Mouse (Mus musculus) heart, adult 2 months (tissue): ENCODE results near the gene Fam166a. TPM values are rescaled to one million over a fixed set of nuclear protein-coding genes. Genes with fewer than 3 reads are reported as not detected.

Experiments used
- DNase-seq, 2 experiments: peaks; one replicate each; pipeline ENCODE4 v3.0.0; 2021
- H3K27ac ChIP-seq: fragments of 200-600 bp; 2 replicates; pipeline ENCODE4 v1.8.1; 2022
- H3K27me3 ChIP-seq: fragments of 200-500 bp; 2 replicates; pipeline ENCODE4 v1.6.1; 2012; ENCODE audit warnings: mild to moderate bottlenecking, low read length, inconsistent platforms, mixed read lengths; ENCODE audit not compliant: control insufficient read depth, insufficient read depth
- H3K36me3 ChIP-seq: fragments of 200-500 bp; 2 replicates; pipeline ENCODE4 v1.6.1; 2012; ENCODE audit warnings: low read length, inconsistent platforms; ENCODE audit not compliant: control insufficient read depth, insufficient read depth
- H3K4me1 ChIP-seq: fragments of 200-500 bp; 2 replicates; pipeline ENCODE4 v1.6.1; 2011; ENCODE audit warnings: low read length; ENCODE audit not compliant: control insufficient read depth, insufficient read depth
- H3K4me3 ChIP-seq: fragments of 200-600 bp; 2 replicates; pipeline ENCODE4 v1.8.1; 2022
- H3K79me2 ChIP-seq: fragments of 200-500 bp; replicated peaks from 2 replicates; pipeline ENCODE4 v1.6.1; 2012; ENCODE audit warnings: mild to moderate bottlenecking, inconsistent platforms, low read length, moderate library complexity, mixed read lengths; ENCODE audit not compliant: control insufficient read depth, insufficient read depth
- H3K9ac ChIP-seq: fragments of 200-500 bp; 2 replicates; pipeline ENCODE4 v1.6.1; 2012; ENCODE audit warnings: low read depth, mild to moderate bottlenecking, control low read depth, inconsistent platforms, low read length, mixed read lengths
- CTCF ChIP-seq: fragments of 200-600 bp; IDR thresholded peaks from 2 replicates; pipeline ENCODE4 v1.8.1; 2022; ENCODE audit warnings: antibody characterized with exemption, mild to moderate bottlenecking, moderate library complexity
- EP300 ChIP-seq: fragments of 200-500 bp; IDR thresholded peaks from 2 replicates; pipeline ENCODE4 v1.6.1; 2011; ENCODE audit warnings: low read depth, low read length, control low read depth; ENCODE audit not compliant: insufficient read depth
- POLR2A ChIP-seq: fragments of 200-500 bp; IDR thresholded peaks from 2 replicates; pipeline ENCODE4 v1.6.1; 2011; ENCODE audit warnings: mild to moderate bottlenecking, low read depth, low read length, control low read depth; ENCODE audit not compliant: insufficient read depth
- WGBS: fragments of 180-500 bp; shearing (Covaris S2); methylation state at CpG from one replicate; pipeline ENCODE4 v1.1.7; 2018; 5-methylcytosine and 5-hydroxymethylcytosine counted together
- intact Hi-C: fragments of 180-260 bp; cut with DNase I; formaldehyde crosslinking; loops from one replicate; pipeline ENCODE4 v1.15.1; 2025
- polyA plus RNA-seq: library from polyadenylated mRNA; depleted of rRNA; stranded (reverse); fragments of >200 nt; gene quantifications from 2 replicates; pipeline ENCODE4 v1.2.3, GENCODE M21; 2012
- total RNA-seq, 2 experiments: library from RNA; stranded (reverse); gene quantifications; 2 replicates each; pipeline ENCODE4 v1.2.3; 2021

Gene Fam166a
- total and polyA plus RNA-seq, 3 experiments, result 0.21 TPM; not detected in 2

DNA sequence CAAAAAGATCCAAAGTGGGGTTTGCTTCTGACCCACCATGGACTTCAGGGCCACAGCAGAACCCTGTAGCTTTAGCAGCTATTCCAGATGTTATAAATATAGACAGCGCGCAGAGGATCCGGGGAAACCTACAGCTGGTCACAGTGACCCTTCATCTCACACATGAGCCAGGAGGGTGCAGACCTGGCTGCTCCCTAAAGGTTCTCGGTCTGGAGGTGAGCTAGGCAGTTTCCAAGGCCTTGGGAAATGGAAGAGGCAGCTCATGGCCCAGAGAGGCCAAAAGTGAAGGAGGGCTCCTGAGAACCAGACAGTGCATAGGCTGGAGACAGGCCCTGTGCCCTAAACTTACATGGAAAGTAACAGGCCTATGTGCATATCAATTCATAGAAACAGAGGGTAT, 44.7 kb upstream of the Fam166a start:
- Histone ChIP-seq H3K9ac (no peak overlapping the region), H3K27me3 (no peaks in the 10 kb centered on the region), H3K4me3 (no peak overlapping the region), H3K4me1 (peaks cover 33% of the 10 kb centered on the region), H3K27ac (no peak overlapping the region), H3K36me3 (no peaks in the 10 kb centered on the region), H3K79me2 (no peaks in the 10 kb centered on the region)
- TF ChIP-seq POLR2A, result no peak
- TF ChIP-seq CTCF, result no peak
- TF ChIP-seq EP300, result no peak
- intact Hi-C loops, result no loop called here
- WGBS, result 94% methylated on average over 4 of the region's 4 CpGs
- DNase-seq, result no peak

DNA sequence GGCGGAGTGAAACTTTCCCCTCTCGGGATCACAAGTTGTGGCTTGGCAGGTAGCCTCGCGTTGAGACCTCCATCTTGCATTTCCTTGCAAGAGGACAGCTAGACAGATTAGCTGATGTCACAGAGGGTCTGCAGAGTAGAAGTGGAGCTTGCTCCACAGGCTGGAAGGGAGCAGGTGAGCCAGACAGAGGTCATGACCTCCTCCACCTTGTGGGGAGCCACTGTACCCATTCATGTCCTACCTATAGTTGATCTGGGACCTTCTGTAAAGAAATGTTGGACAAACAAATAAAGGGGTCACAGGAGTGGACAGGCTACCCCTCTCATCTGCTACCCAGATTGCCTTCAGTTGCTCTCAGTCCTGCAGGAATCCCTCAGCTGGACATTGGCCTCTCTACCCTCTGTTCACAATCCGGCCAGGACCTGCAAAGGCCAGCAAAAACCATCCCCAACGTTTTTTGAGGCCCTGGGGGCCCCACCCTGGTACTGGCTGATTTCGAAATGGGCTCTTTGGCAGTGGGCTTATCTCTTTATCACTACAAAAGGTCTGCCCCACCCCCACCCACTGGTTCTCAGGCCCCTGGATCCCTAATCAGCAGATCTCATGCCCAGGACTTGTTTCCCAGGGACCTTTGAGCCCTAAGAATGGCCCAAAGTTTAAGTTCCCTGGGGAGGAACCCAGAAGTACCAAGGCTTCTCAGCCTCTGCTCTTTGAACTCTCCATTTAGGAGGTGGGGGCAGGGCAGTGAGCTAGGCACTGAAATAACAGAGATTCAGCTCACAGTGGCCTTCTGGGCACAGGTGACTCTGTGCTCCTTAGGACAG, 43.5 kb upstream of the Fam166a start:
- H3K36me3 ChIP-seq, result no peaks in the 10 kb centered on the region
- H3K27me3 ChIP-seq, result no peaks in the 10 kb centered on the region
- DNase-seq, result no peak
- peaks cover 28% of the 10 kb centered on the region for H3K4me1 ChIP-seq
- no peak overlapping the region for H3K4me3 ChIP-seq
- intact Hi-C loops, result no loop called here
- no peak overlapping the region for H3K9ac ChIP-seq
- peak overlapping the region; percentile 86 for H3K27ac ChIP-seq
- no peaks in the 10 kb centered on the region for H3K79me2 ChIP-seq
- WGBS, result 74% methylated on average over 7 of the region's 7 CpGs
- TF ChIP-seq EP300 (no peak), CTCF (no peak), POLR2A (no peak)

DNA sequence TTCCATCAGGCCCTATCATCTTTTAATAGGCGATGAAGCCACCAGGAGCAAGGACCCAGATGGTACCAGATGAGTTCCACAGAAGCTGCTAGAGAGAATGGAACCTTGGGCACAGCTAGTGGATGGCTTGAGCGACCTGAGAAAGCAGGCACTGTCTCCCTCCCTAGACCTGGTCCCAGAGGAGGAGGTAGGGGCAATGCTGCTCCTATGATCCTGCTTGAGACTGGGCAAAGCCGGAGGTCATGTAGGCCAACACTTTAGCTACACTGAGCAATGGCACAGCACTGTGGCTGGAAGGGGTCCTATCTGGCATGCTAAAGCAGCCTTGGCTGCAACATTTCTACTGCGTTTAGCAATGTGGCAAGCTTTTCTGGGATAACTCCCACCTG, 42.9 kb upstream of the Fam166a start:
- TF ChIP-seq POLR2A (no peak), EP300 (no peak), CTCF (no peak)
- Histone ChIP-seq H3K27me3 (no peaks in the 10 kb centered on the region), H3K9ac (no peak overlapping the region), H3K79me2 (no peaks in the 10 kb centered on the region), H3K4me3 (no peak overlapping the region), H3K36me3 (no peaks in the 10 kb centered on the region), H3K27ac (peak overlapping the region; percentile 86), H3K4me1 (peaks cover 26% of the 10 kb centered on the region)
- WGBS, result 88% methylated on average over 4 of the region's 4 CpGs
- DNase-seq, result peak in 1 of 2 experiments; percentile 20
- intact Hi-C loops, result no loop called here

DNA sequence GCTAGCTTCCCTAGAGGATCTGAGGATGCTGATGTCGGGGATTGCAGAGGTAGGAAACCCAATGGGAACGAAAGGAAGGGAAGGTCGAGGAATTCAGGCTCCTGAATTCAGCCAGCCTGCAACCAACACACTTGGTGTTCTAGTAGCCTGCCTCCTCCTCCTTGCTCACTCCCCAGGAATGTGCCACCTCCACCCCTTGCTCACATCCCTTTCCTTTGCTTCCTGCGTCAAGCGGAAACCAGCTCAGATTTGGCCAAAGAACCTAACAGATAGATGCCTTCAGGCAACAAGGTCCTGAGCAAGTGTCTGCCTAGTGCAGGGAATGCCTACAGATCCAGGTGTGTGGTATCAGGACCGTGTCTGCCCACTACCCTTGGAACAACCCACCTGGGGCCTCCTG, 42.0 kb upstream of the Fam166a start:
- intact Hi-C loops, result no loop called here
- peak overlapping the region; percentile 86 for H3K27ac ChIP-seq
- peaks cover 26% of the 10 kb centered on the region for H3K4me1 ChIP-seq
- H3K36me3 ChIP-seq, result no peaks in the 10 kb centered on the region
- no peaks in the 10 kb centered on the region for H3K27me3 ChIP-seq
- DNase-seq, result peak in 1 of 2 experiments; percentile 61
- H3K9ac ChIP-seq, result no peak overlapping the region
- TF ChIP-seq CTCF (no peak), EP300 (peak; percentile 83), POLR2A (peak; percentile 59)
- H3K79me2 ChIP-seq, result no peaks in the 10 kb centered on the region
- H3K4me3 ChIP-seq, result peak overlapping the region; percentile 15; the same call in 1 of the 2 replicates
- 45% methylated on average over 6 of the region's 6 CpGs for WGBS

DNA sequence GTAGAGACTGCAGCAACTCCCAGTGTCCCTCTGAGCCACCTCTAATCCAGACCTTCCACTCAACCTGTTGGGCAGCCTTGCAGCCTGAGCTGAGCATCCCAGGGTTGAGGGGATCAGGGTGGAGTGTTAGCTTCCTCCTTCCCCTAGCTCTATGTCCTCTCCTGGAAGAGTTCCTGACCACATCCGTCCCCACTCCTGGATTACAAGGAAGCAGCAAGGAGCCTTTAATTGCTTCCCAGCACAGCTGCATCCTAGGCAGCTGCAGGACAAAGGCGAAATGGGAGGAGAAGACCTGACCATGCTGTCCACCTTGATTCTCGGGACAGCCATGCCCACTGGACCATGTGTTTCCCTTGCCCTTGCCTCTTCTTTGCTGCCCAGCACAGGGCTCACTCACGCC, 41.5 kb upstream of the Fam166a start:
- H3K4me3 ChIP-seq, result peak overlapping the region; percentile 24; the same call in 1 of the 2 replicates

DNA sequence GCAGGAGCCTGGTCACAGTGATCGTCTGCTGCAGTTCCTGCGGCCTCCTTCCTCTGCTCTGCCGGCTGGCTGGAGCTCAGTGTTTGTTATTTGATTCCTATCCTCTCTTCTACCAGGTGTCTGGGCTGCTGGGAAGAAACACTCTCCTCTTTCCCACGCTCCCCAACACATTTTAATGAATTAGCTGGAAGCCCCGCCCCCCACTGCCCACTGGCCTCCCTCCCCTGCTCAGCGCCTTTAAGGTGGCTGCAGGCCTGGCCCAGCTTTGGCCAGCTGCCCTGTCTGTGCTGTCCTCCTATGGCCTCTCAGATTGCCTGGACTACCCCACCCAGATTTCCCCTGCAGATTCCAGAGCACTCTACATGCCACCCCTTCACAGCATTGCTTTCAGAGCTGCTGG, 40.9 kb upstream of the Fam166a start:
- Histone ChIP-seq H3K9ac (peak overlapping the region; percentile 52), H3K4me1 (peaks cover 26% of the 10 kb centered on the region), H3K36me3 (no peaks in the 10 kb centered on the region), H3K27ac (peak overlapping the region; percentile 86), H3K27me3 (no peaks in the 10 kb centered on the region), H3K4me3 (peak overlapping the region; percentile 24; the same call in 1 of the 2 replicates), H3K79me2 (no peaks in the 10 kb centered on the region)
- DNase-seq, result peak; percentile 65 to 71
- intact Hi-C loops, result loop anchor here (1.0 kb wide), 1 partner anchor 14 kb away; no protein-coding TSS in a partner anchor
- WGBS, result 29% methylated on average over 6 of the region's 6 CpGs
- no peak for TF ChIP-seq POLR2A
- no peak for TF ChIP-seq CTCF
- 0 out of 2 replicates have a peak, but pooled peaks have one; percentile 7 for TF ChIP-seq EP300

More for the DNA sequence above, 41.5 kb upstream of the Fam166a start:
- H3K27me3 ChIP-seq, result no peaks in the 10 kb centered on the region
- WGBS, result 37% methylated on average over 4 of the region's 4 CpGs
- peaks cover 26% of the 10 kb centered on the region for H3K4me1 ChIP-seq
- intact Hi-C loops, result loop anchor here (1.0 kb wide), 1 partner anchor 14 kb away; no protein-coding TSS in a partner anchor
- peak; percentile 33 to 42 for DNase-seq
- H3K79me2 ChIP-seq, result no peaks in the 10 kb centered on the region
- no peaks in the 10 kb centered on the region for H3K36me3 ChIP-seq
- no peak for TF ChIP-seq POLR2A
- 0 out of 2 replicates have a peak, but pooled peaks have one; percentile 42 for TF ChIP-seq EP300
- H3K9ac ChIP-seq, result peak overlapping the region; percentile 52
- peak overlapping the region; percentile 86 for H3K27ac ChIP-seq
